Mouse (Mus musculus) frontal cortex, postnatal 14 days (tissue): ENCODE results near the gene Mcu.
A peak's percentile ranks its signal among the peaks of the same experiment; 100 is the strongest.

Experiments
- DNase-seq, 2 experiments: peaks; one replicate each; pipeline ENCODE4 v3.0.0; 2022; ENCODE audit warnings: low spot score in 2 of 2

Gene Mcu

DNA sequence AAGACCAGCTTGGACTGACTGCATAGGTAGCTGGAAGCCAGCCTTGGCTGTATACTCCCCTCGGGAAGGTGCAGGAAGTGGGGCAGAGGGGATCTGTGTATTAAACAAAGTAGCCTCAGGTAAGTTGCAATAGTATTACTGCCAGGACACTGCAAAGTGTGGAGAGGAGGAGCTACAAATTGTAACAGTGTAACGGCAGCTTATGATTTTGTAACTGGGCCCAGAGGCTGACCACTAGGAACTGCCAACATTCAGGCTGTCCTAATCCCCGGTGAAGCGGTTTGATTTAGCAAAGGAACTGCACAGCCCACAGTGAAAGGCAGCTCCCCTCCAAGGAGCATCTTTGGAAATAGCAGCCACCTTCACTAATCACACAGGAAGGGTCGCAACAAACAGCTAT is 3.2 kb downstream of the Mcu start:
- DNase-seq: no peak

DNA sequence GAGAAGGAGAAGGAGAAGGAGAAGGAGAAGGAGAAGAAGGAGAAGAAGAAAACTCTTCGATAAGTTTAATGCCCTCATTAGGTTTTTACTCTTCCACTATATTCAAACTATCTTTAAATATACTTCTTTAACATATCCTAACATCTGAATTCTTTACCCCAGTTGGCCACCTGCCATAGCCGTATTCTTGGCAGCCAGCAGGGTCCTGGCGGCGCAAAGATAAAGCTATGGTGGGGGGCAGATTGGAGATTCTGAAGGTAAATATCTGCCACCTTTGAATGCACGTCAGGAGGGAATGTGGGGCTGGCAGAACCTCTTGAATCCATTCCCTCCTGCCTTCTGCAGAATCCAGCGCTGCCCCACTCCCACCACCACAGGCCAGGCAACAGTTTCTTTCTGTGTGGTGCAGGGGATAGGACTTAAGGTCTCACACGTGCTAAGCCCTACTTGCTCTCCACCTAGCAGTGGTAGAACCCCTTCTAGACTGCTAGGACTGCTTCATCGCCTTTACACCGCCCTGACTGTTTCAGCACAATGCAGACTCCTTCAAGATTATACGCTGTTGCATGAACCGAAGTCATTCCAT is 11.5 kb downstream of the Mcu start:
- DNase-seq: no peak

DNA sequence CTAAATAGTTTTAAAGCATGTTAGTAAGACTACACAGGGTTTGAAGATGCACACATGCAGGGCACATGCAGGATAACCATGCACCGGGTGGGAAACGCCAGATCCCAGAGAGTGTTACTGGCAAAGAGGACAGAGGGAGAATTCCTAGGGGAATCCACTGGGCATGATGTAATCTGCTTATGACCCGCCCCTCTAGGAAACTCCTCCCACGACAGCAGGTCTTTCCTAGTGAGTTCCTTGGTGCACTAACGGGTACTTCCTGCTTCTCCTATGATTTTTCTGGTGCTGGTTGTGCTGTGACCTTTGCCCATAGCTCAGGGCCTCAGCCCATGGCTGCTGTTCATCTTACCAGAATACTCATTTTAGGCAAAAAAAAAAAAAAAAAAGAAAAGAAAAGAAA is 12.6 kb downstream of the Mcu start:
- DNase-seq: no peak

DNA sequence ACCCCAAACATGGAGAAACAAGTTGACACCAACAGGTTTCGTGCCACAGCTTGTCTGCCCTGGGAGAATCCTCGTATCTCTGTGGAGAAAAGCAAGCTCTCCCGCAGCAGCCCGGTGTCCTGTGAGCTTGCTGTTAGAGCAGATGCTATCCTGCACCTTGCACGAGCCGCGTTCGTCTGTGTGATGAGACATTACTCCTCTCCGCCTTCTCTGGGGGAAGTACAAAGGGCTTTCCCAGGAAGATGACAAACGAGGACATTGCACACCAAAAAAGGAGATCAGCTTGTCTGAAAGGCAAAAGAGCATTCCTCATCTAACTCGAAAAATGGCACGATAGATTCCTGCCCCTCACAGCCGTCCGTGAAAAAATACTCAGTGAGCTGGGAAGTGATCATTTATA is 13.6 kb downstream of the Mcu start:
- peak in 1 of 2 experiments; percentile 20 for DNase-seq

DNA sequence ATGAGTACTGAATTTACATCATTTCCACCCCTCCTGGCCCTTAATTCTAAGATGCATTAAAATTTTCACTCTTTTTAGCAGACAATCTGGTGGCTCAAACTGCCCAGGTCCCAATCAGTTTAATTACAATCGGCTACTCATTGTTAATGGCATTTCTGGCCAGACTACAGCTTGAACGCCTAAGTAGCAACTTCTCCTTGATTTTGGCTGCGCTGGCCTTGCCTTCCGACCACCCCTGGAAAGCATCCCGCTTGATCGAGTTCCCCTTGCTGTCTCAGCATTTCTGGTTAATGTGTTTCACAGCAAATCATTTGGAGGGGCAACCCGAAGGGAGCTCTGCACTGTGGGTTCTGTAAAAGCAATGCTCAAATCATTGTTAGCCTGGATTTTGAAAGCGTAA is 14.4 kb downstream of the Mcu start:
- DNase-seq: no peak

DNA sequence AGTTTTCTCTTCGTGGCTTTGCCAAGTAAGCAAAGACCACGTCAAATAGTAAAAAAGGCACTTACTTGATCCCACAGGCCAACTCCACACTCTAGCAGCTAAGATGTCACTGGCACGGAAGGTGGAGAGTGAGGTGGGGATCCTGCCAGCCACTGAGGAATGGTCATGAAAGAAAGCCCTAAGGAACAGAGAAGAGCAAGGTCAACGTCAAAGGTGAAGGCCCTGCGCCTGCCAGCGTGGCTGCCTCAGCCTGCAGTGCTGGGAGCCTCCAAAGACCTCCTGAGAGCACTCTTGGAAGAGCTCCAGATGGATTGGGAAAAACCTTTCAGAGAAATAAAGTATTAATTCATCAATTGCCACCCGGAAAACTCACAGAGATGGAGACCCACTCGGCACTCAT is 16.0 kb downstream of the Mcu start:
- DNase-seq: no peak

DNA sequence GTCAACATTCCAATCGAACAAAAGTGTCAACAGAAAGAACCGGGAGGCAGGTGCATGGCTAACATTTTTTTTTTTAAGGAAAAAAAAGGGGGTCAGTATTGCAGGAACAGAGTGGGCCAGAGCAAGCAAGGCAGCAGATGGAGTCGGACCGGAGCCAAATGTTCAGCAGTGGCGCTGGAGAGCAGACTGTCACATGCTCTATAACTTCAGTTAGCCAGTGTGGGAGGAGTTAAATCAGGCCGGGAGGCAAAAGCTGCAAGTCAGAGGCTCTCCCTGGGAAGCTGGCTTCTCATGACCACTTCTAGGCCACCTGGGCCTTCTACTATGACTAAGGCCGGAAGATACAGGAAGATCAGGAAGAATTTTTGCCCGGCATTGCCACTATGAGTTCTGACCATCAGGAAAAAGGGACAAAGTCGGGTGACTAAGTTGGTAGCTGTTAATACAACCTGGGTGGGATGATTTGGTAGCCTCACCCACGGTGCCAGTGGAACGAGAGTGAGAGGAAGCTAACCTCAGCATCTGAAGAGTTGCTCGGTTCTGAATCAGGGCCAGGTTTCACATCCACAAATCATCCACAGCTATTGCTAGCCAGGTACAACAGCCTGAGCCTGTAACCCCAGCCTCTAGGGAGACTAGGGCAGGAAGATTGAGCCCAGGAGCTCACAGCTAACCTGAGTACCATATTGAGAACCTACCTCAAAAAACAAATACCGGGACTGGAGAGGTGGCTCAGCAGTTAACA is 22.5 kb downstream of the Mcu start:
- peak; percentile 30 to 51 for DNase-seq

DNA sequence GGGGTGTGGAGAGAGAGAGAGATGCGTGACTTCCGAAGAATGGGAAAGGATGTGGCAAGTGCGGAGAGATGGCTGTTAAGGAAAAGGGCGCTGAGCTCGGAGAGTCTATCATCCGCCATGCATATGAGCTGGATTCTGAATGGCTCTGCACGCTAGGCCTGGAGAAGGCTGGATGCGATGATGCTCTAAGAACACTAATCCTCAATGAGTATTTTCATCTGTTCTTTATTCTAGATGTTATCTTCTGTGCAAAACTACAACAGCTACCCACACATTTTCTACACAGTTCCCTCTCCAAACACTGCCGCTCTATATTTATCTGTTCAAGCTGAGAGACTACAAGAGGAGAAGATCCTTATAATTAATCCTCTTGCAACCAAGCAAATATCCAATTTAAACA is 25.9 kb downstream of the Mcu start:
- DNase-seq: no peak

DNA sequence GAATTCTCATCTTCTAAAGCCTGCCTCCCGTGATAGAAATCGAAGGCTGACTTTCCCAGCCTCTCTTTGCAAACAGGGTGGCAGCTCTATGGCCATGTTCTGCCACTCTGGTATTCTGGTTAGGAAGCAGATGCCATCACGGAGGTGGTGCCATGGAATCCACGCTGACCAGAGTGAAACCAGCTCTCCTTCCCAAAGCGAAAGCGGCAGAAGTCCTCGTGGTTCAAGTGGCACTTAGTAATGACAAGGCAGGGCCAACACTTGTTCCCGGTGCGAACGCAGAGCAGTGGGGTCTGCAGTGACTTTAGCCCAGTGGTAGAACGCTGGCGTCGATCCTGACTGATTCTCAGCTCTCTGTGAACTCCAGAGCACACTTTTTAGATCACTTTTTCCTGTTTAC is 26.6 kb downstream of the Mcu start:
- DNase-seq: no peak

DNA sequence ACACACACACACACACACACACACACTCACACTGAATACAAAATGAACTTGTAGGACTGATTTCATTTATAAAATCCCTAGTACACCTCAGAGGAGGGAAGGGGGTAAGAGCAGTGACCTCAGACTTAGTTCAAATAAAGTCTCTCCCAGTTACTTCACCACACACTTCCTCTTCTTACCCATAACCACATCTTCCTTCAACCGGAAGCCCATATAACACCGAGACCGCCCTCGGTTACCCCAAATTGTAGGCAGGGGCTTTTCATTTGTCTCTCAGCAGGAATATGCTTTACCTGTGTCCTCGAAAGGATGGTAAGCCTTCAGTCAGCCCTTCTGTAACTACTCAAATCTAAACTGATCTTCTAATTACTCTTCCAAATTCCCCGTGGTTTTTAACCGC is 27.1 kb downstream of the Mcu start:
- DNase-seq: no peak

DNA sequence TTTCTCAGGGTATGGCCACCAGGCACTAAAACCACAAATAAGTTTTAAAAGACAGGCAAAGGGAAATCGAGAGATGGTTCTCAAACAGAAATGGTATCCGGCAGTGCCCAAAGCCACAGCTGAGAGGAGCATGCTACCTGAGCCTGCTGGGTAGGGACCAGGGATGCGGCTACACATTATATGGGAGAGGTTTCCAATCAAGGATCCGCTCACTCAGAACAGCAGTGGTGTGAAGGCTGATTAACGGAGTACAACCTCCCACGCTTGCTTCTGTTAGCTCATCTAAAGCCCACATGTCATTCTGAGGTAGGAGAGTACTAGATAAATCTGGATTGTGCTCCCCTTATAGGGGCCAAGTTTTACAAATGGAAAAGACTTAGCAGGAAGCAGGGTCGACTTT is 28.4 kb downstream of the Mcu start:
- DNase-seq: no peak

DNA sequence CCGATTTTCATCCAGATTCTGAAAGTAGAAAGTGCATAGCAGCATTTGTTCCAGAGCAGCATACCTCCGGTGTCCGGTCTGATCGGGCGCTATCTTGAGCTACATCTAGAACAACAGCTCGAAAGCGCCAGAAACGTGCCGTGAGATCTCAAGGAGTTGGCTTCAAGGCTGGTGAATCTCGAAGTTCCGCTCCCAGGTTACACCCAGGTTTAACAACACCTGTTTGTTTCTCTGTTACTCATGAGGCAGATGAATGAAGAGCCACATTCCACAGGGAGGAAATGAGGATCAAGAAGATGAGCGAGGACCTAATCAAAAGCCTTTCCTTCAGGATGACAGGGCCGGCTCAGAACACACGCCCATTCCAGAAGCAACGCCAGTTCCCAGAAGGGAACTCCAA is 29.7 kb downstream of the Mcu start:
- DNase-seq: no peak

DNA sequence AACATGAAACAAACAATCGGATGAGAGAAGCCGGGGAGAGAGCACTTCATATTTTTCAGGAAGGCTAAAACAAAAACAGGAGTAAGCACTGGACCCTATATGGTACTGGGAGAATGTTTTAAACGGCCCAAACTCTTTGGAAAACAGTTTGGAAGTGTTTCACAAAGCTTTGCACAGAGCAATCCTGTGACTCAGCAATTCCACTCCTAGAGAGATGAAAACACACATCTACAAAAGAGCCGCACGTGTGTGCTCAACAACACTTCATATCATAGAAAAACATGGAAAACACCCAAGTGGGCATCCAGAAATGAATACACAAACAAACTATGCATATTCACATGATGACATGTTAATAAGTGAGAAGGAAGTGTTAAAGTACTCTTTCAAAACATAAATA is 30.9 kb downstream of the Mcu start:
- DNase-seq: no peak

DNA sequence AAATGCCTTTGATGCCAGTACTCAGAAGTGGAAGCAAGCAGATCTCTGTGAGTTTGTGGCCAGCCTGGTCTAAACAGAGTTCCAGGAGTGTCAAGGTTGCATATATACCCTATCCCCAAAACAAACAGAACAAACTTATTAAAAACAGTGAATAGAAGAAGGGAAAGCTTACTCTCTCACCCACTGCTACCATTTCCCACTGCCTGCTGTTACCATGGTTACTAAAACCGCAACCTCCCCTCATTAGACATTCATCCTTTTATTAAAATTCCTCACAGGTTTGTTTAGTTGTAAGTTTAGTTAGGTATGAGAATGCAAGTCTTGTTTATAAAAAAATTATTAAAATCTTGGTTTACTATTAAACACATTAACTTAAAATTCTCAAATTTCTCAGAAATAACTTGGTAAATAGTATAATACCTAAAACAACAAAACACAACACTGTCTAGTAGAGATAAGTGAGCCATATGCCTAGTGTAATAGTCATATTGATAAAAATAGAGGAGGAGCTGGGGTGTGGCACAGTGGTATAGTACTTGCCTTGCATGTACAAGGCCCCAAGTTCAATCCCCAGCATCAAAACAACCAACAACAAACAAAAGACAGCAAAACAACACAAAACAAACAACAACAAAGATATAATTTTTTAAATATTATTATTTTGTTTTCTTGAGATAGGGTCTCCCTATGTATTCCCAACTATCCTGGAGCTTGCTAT is 34.5 kb downstream of the Mcu start:
- no peak for DNase-seq

DNA sequence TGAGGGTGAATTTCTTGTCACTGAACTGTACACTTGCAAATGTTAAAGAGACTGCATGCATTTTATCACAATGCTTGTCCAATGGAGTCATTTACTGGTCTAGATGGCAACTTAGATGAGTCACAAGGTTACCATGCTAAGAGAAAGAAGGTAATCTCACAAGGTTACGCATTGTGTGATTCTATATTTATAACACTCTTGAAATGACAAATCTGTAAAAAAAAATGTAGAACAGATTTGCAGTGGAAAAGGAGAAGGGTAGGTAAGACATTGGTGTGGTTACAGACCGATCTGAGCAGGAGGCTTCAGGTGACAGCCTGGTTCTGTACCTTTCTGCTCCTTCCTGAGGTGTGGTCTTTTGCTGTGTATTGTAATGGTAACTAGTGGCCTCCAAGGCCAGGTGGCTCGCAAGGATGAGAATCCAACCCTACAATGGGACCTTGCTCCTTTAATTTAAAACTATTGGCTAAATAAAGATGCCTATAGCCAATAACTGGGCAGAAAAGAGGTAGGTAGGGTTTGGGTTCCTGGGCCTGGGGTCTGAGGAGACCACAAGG is 35.8 kb downstream of the Mcu start:
- DNase-seq: no peak

DNA sequence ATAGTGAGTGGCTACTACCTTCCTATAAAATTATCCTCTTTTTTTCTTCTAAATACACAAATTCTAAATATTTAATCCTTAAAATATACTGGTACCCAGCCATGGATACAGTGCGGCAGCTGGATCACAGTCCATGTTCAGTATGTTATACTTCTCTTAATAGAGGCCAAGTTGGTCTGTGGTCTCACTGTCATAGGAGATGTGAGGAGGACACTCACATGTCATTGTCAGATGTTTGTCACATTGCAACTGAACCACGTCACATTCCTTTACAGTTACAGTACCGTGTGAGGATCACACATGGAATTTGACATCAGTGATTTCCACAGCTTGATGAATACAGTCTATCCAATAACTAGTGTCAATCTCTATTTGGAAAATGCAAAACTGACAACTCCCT is 36.8 kb downstream of the Mcu start:
- no peak for DNase-seq

DNA sequence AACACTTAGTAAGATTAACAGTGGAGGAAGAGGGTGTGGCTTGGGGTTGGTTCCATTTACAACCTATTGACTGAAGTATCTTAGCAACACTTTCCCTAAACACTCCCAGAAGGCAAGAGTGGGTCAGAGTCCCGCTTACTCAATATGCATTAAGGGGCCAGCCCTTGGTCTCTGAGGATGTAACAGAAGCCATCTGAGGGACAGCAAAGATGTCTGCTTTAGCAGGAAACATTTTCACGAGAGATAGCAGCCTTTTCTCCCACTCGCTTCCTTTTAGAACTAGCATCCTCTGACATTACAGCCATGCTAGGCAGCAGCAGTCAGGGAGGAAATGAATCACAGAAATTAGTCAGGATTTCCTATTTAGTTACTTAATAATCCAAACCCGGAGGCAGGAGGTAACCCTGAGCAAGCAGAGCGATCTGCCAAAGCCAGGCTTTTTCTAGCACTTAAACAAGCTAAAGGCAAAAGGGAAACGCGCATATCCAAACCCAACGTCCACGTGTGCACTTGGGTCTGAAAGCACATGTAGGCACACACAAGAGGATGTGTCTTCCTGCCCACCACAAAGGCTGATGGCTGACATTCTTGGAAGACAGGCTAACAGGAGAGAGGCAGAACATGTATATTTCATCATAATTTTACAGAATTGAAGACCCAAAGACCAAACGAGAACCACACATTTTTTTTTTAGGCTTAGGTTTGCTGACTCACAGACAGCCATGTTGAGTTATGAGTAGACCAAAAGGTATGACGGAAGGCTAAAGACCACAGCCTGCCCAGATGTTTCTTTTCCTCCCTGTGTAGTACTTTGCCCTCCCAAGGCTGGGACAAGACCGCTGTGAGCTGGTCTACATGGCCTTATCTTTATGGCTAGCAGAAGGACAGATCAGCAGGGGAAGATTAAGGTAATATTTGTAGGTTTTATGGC is 38.4 kb downstream of the Mcu start:
- DNase-seq: no peak

DNA sequence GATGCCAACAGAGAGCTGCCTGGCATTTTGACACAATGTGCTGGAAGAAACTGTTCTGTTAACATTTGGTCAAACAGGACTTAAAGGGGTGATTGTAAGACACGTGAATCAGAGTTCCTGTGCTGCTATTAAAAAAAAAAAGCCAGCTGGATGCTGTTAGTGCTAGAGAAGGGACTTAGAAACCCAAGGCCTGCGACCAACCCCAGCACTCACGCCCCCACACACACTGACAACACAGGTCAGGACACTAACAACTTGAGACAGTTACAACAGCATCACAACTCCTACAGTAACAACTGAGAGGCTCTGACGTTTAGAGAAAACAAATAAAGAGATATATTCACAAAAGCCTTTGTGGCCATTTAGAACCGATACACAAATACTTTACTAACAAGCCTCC is 40.2 kb downstream of the Mcu start:
- DNase-seq: no peak

DNA sequence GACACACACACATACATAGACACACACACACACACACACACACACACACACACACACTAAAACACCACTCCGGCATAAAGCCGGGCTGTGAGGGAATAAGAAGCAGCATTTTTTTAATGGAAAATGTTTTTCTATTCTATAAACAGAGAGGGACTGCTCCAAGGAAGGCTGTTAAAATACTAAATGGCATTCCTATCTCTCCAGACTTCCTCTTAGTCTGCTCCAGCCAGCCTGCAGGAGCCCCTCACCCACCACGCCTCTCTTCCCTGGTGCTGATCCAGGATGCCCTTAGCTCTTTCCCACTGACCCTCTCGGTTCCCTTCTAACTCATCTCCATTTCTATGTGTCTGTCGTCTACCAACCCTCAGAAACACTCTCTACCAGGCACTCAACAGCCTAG is 44.5 kb downstream of the Mcu start:
- DNase-seq: no peak

DNA sequence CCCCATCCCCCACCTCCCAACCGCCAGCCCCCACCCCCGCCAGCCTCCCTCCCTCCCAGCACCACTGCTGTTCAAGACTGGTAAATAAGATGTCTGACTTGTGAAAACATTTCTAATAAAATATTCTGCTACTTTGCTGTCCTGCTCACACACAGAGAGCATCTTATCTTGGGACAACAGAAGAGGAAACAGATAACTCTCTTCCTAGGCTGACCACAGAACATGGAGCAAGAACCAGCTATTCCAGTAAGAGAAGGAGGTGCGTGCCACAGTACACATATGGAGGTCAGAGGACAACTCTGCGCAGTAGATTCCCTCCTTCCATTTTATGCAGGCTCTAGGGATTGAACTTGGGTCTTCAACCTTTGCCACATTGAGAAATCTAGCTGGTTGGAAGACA is 45.2 kb downstream of the Mcu start:
- no peak for DNase-seq

DNA sequence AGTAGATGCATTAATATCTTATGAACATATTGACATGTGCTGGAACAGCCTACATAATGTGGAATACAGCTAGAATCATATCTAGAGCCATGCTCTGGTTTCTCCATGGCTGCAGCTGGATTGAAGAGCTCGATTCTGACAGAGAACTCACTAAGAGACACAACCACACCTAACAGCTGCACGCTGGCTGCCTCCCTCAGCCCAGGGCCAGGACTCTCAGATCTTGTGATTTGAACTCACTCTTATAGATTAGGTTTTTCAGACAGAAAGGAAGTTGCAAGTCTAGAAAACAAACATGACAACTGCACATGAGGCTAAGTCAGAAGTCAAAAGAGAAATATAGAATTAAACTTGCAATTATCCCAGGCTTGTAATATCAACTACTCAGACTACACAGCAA is 45.7 kb downstream of the Mcu start:
- DNase-seq: no peak

DNA sequence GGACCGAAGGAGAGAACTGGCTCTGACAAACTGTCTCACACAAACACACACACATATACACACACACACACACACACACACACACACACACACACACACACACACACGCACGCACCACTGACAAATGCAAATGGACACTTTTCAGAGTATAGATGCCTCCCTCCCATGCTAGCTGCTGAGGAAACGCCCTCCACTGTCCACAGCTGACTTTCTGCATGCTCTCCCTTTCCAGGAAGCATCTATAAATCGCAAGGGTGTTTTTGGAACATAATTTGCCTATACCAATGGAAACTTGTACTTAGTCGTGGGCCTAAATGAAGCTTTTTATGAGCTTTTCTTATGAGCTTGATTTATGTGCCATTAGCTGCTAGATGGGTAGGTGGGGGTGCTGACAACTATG is 46.1 kb downstream of the Mcu start:
- DNase-seq: no peak
